Mouse (Mus musculus) forebrain, postnatal 0 days (tissue): ENCODE data around the gene Zbed5. TPM values are rescaled to one million over a fixed set of nuclear protein-coding genes. Genes with fewer than 3 reads are reported as not detected.

ENCODE experiments used
- ATAC-seq: fragments of 200-750 bp; cut with Nextera tagmentation; 2 replicates; pipeline ENCODE4 v1.8.0; 2017; ENCODE audit warnings: mild to moderate bottlenecking, moderate library complexity
- DNase-seq: peaks from one replicate; pipeline ENCODE4 v3.0.0-alpha.2; 2015
- H3K27ac ChIP-seq: fragments of 300-500 bp; sonication (generic); 2 replicates; pipeline ENCODE4 v1.5.1; 2014; ENCODE audit warnings: low read depth, mild to moderate bottlenecking, antibody characterized with exemption, low read length, moderate library complexity, mixed read lengths
- H3K27me3 ChIP-seq: fragments of 300-500 bp; sonication (generic); 2 replicates; pipeline ENCODE4 v1.6.1; 2014; ENCODE audit warnings: mild to moderate bottlenecking, low read length, mixed read lengths; ENCODE audit not compliant: insufficient read depth
- H3K36me3 ChIP-seq: fragments of 300-500 bp; sonication (generic); 2 replicates; pipeline ENCODE4 v1.6.1; 2014; ENCODE audit warnings: mild to moderate bottlenecking, moderate library complexity; ENCODE audit not compliant: insufficient read depth
- H3K4me1 ChIP-seq: fragments of 300-500 bp; sonication (generic); 2 replicates; pipeline ENCODE4 v1.6.1; 2014; ENCODE audit warnings: antibody characterized with exemption; ENCODE audit not compliant: insufficient read depth
- H3K4me2 ChIP-seq: fragments of 300-500 bp; sonication (generic); 2 replicates; pipeline ENCODE4 v1.6.1; 2014; ENCODE audit warnings: low read depth, mild to moderate bottlenecking, moderate library complexity
- H3K4me3 ChIP-seq: fragments of 300-500 bp; sonication (generic); 2 replicates; pipeline ENCODE4 v1.5.1; 2014; ENCODE audit warnings: low read depth, low read length, mixed read lengths
- H3K9ac ChIP-seq: fragments of 300-500 bp; sonication (generic); 2 replicates; pipeline ENCODE4 v1.6.1; 2014; ENCODE audit warnings: mild to moderate bottlenecking
- H3K9me3 ChIP-seq: fragments of 300-500 bp; sonication (generic); 2 replicates; pipeline ENCODE4 v1.6.1; 2016; ENCODE audit warnings: low read length
- CTCF ChIP-seq: sonication (generic); IDR thresholded peaks from 2 replicates; pipeline ENCODE4 v1.5.1; 2016; ENCODE audit warnings: antibody characterized with exemption, control low read depth, low read depth
- WGBS: fragments of 180-500 bp; shearing (Covaris S2); extraction: QIAGEN DNeasy Blood & Tissue Kit; methylation state at CpG from one replicate; pipeline ENCODE4 v1.1.7; 2014; 5-methylcytosine and 5-hydroxymethylcytosine counted together
- polyA plus RNA-seq: library from polyadenylated mRNA; unstranded; fragments of >200 nt; fragmentation: Nextera tagmentation; extraction: Ambion mirVana; gene quantifications from 2 replicates; pipeline ENCODE4 v1.2.1, GENCODE M21; 2015
- total RNA-seq: library from RNA; depleted of rRNA; stranded (reverse); fragments of >200 nt; gene quantifications from 2 replicates; pipeline ENCODE4 v1.2.3, GENCODE M21; 2014

Zbed5 gene
- total and polyA plus RNA-seq, 2 experiments from 2014 or later, result 9.8 to 23.6 TPM

GRCm38 (mm10) chr5:129864467-129864866 is 31.1 kb upstream of the Zbed5 start:
- DNase-seq (peak; percentile 31), ATAC-seq (peak; percentile 34; the same call in 1 of the 2 replicates)
- H3K9me3 ChIP-seq, result no peaks in the 10 kb centered on the region
- peak; percentile 58 for TF ChIP-seq CTCF
- H3K4me2 ChIP-seq, result peak overlapping the region; percentile 19; the same call in 1 of the 2 replicates
- H3K27me3 ChIP-seq, result no peaks in the 10 kb centered on the region
- no peak overlapping the region for H3K4me3 ChIP-seq
- H3K9ac ChIP-seq, result no peak overlapping the region
- H3K36me3 ChIP-seq, result peaks cover 23% of the 10 kb centered on the region
- no peaks in the 10 kb centered on the region for H3K4me1 ChIP-seq
- 14% methylated on average over 18 of the region's 18 CpGs for WGBS
- H3K27ac ChIP-seq, result no peak overlapping the region

- no peak overlapping the region for H3K9ac ChIP-seq
- no peak for DNase-seq
- no peaks in the 10 kb centered on the region for H3K9me3 ChIP-seq
- no peak for TF ChIP-seq CTCF
- H3K27ac ChIP-seq, result no peak overlapping the region
- H3K36me3 ChIP-seq, result peaks cover 12% of the 10 kb centered on the region
- ATAC-seq, result no peak
- no peak overlapping the region for H3K4me3 ChIP-seq
- H3K4me2 ChIP-seq, result no peak overlapping the region
- no peaks in the 10 kb centered on the region for H3K27me3 ChIP-seq
- H3K4me1 ChIP-seq, result no peaks in the 10 kb centered on the region
- 90% methylated on average over 12 of the region's 12 CpGs for WGBS
Measured at GRCm38 (mm10) chr5:129865841-129866240, 29.7 kb upstream of the Zbed5 start.

- Histone ChIP-seq H3K4me1 (no peaks in the 10 kb centered on the region), H3K4me3 (no peak overlapping the region), H3K27me3 (no peaks in the 10 kb centered on the region), H3K9me3 (no peaks in the 10 kb centered on the region), H3K36me3 (no peaks in the 10 kb centered on the region), H3K9ac (no peak overlapping the region), H3K27ac (no peak overlapping the region), H3K4me2 (no peak overlapping the region)
- TF ChIP-seq CTCF, result no peak
- ATAC-seq (no peak), DNase-seq (no peak)
- 90% methylated on average over 19 of the region's 19 CpGs for WGBS
Measured at GRCm38 (mm10) chr5:129869238-129869995, 26.1 kb upstream of the Zbed5 start.

- Histone ChIP-seq H3K4me1 (no peaks in the 10 kb centered on the region), H3K9me3 (no peaks in the 10 kb centered on the region), H3K9ac (no peak overlapping the region), H3K27me3 (no peaks in the 10 kb centered on the region), H3K27ac (no peak overlapping the region), H3K36me3 (no peaks in the 10 kb centered on the region), H3K4me2 (no peak overlapping the region), H3K4me3 (no peak overlapping the region)
- DNase-seq (no peak), ATAC-seq (no peak)
- no peak for TF ChIP-seq CTCF
- 79% methylated on average over 2 of the region's 2 CpGs for WGBS
Measured at GRCm38 (mm10) chr5:129871238-129871637, 24.3 kb upstream of the Zbed5 start.

- no peak for DNase-seq
- no peaks in the 10 kb centered on the region for H3K36me3 ChIP-seq
- no peak for TF ChIP-seq CTCF
Measured at GRCm38 (mm10) chr5:129873942-129874341, 21.6 kb upstream of the Zbed5 start.

GRCm38 (mm10) chr5:129875098-129875497 is 20.4 kb upstream of the Zbed5 start:
- WGBS, result 81% methylated on average over 11 of the region's 11 CpGs
- peaks cover 4% of the 10 kb centered on the region for H3K36me3 ChIP-seq
- DNase-seq (no peak), ATAC-seq (no peak)
- no peak overlapping the region for H3K9ac ChIP-seq
- TF ChIP-seq CTCF, result no peak
- H3K4me3 ChIP-seq, result no peak overlapping the region
- no peaks in the 10 kb centered on the region for H3K4me1 ChIP-seq
- H3K27ac ChIP-seq, result no peak overlapping the region
- H3K9me3 ChIP-seq, result no peaks in the 10 kb centered on the region
- no peak overlapping the region for H3K4me2 ChIP-seq
- no peaks in the 10 kb centered on the region for H3K27me3 ChIP-seq

More at GRCm38 (mm10) chr5:129873942-129874341, 21.6 kb upstream of the Zbed5 start:
- 84% methylated on average over 12 of the region's 12 CpGs for WGBS
- H3K4me3 ChIP-seq, result no peak overlapping the region
- no peak overlapping the region for H3K27ac ChIP-seq
- H3K9me3 ChIP-seq, result no peaks in the 10 kb centered on the region
- no peak overlapping the region for H3K9ac ChIP-seq
- ATAC-seq, result no peak
- H3K27me3 ChIP-seq, result no peaks in the 10 kb centered on the region
- H3K4me1 ChIP-seq, result no peaks in the 10 kb centered on the region
- no peak overlapping the region for H3K4me2 ChIP-seq

- TF ChIP-seq CTCF, result no peak
- Histone ChIP-seq H3K4me3 (no peak overlapping the region), H3K9me3 (no peaks in the 10 kb centered on the region), H3K4me2 (no peak overlapping the region), H3K36me3 (peaks cover 23% of the 10 kb centered on the region), H3K27me3 (no peaks in the 10 kb centered on the region), H3K4me1 (no peaks in the 10 kb centered on the region), H3K9ac (no peak overlapping the region), H3K27ac (no peak overlapping the region)
- DNase-seq (no peak), ATAC-seq (peak; percentile 27; the same call in 1 of the 2 replicates)
- WGBS, result 79% methylated on average over 9 of the region's 9 CpGs
Measured at GRCm38 (mm10) chr5:129877731-129878455, 17.6 kb upstream of the Zbed5 start.
